Mouse (Mus musculus) midbrain, embryonic 10.5 days (tissue): ENCODE measurements around the gene Fbxo34. TPM values are rescaled to one million over a fixed set of nuclear protein-coding genes. Genes with fewer than 3 reads are reported as not detected.

Source experiments
- polyA plus RNA-seq: library from polyadenylated mRNA; unstranded; fragments of >200 nt; fragmentation: Nextera tagmentation; extraction: Ambion mirVana; gene quantifications from 2 replicates; pipeline ENCODE4 v1.2.1, GENCODE M21; 2016

Gene Fbxo34
- polyA plus RNA-seq, 1 experiment from 2014 or later: 23.2 TPM

Other genes with a start within 250 kb of the Fbxo34 start
- gene Wdhd1, start 173.6 kb upstream of the Fbxo34 start, polyA plus RNA-seq: 55.8 and 57.6 TPM in 2 replicates
- 3.3 and 4.6 TPM in 2 replicates for gene Socs4, start 173.5 kb upstream of the Fbxo34 start, polyA plus RNA-seq
- 99.6 and 101 TPM in 2 replicates for gene Mapk1ip1l, start 152.2 kb upstream of the Fbxo34 start, polyA plus RNA-seq
- gene Lgals3, start 82.7 kb upstream of the Fbxo34 start, polyA plus RNA-seq: 0.37 and 1.3 TPM in 2 replicates
- gene Dlgap5, start 32.0 kb upstream of the Fbxo34 start, polyA plus RNA-seq: 71.0 and 77.2 TPM in 2 replicates
- gene Atg14, start 120.2 kb downstream of the Fbxo34 start, polyA plus RNA-seq: 14.7 and 17.4 TPM in 2 replicates
- 67.1 and 72.3 TPM in 2 replicates for gene Ktn1, start 198.0 kb downstream of the Fbxo34 start, polyA plus RNA-seq